Mouse (Mus musculus) thymus, postnatal 36 days (tissue): ENCODE measurements at regions not wholly inside any gene's neighbourhood (a gene's known extent, or its start where the extent isn't known, plus 50 kb on each side); places are given as distances from the start of the nearest gene placed in this dataset.

Experiments used
- DNase-seq, 2 experiments: peaks; one replicate each; pipeline ENCODE4 v3.0.0; 2022; ENCODE audit warnings: mixed read lengths in 2 of 2

DNA sequence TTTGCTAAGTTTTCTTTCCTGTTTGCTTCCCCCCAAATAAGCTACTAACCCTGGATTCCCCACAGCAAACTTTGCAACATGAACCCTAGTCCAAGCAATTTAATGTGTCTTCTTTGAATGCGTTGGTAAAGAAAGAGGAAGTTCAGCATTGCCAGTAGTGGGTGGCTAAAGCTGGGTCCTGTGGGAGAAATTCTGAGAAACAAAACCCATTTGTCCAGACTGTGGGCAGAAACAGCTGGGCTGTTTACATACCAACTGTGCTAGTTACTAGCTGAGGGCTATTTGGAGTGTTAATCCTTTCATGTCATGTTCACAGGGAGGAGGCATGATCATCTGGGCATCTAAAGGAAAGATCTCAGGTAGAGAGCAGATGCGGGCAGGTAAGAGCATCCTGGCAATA lies 51.8 kb upstream of the 1190002N15Rik start:
- no peak for DNase-seq

DNA sequence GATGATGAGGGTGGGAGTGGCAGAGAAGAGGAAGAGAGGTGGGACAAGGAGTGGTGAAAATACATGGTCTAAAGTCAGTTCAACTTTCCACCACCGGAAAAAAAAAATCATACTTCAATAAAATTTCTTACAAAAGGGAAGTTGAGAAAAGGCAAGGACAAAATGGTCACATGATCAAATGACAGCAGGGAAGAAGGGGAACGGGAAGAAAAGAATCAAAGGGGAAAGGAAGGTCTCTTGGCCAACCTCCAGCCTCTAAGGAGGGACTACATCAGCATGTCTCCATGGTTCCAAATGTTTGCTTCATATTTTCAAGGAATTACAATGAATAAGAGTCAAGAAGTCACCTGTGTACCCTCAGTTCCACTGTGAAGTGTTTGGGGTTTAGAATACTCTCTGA lies 64.7 kb upstream of the Slc9a9 start:
- no peak for DNase-seq

DNA sequence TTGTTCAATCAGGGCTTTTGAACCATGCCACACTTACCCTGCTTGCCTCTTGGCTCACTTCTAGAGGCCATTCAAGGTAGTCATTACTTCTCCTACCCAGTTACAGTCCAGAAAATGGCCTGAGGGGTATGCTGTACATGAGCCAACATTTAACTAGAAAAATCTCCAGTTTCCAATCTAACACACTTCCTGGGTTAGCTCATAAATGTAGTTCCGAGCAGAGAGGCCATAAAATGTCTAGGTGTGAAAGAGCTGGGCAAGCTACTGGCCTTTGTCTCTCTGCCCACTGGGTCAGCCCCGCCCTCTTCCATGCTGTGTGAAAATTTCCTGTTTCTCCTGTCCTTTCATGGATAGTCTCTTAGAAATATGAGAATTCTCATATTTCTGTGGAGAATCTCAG lies 63.3 kb upstream of the Slc9a9 start:
- no peak for DNase-seq

GRCm38 (mm10) chr9:94607011-94607749 lies 62.5 kb upstream of the Slc9a9 start:
- DNase-seq = no peak

- no peak for DNase-seq
These were observed 62.0 kb upstream of the Slc9a9 start for GRCm38 (mm10) chr9:94607750-94608106.

GRCm38 (mm10) chr9:94610101-94610500 lies 59.6 kb upstream of the Slc9a9 start:
- no peak for DNase-seq

DNA sequence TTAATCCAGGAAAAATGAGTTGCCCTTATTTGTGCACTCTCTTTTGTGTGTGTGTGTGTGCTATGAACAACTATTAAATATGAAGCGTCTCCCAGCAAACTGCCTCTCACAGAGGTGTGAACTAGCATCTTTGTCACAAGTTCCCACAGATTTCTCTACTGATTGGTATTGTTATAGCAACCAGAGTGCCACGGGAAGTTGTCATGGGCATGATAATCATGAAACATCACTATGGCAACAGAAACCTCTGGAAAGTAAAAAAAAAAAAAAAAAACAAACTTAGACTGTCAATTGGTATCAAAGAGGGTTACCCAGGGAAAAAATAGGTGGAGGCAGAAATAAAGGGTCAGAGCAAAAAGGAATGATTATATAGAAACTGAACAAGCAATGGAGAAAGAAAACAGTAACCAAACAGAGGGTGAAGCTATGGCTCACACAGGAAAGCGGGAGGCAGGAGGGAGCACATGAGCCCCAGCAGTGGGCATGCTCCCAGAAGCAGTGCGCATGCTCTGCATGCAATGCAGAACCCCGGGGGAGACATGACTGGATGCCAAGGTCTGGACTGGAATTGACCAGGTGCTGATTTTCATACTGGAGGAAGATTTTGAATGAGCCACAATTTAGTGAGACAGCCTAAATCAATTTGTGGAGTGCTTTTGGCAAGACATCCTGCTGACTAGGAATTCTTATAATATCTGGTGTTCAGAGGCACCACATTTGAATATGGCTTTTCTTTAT lies 58.9 kb upstream of the Slc9a9 start:
- DNase-seq = no peak

DNA sequence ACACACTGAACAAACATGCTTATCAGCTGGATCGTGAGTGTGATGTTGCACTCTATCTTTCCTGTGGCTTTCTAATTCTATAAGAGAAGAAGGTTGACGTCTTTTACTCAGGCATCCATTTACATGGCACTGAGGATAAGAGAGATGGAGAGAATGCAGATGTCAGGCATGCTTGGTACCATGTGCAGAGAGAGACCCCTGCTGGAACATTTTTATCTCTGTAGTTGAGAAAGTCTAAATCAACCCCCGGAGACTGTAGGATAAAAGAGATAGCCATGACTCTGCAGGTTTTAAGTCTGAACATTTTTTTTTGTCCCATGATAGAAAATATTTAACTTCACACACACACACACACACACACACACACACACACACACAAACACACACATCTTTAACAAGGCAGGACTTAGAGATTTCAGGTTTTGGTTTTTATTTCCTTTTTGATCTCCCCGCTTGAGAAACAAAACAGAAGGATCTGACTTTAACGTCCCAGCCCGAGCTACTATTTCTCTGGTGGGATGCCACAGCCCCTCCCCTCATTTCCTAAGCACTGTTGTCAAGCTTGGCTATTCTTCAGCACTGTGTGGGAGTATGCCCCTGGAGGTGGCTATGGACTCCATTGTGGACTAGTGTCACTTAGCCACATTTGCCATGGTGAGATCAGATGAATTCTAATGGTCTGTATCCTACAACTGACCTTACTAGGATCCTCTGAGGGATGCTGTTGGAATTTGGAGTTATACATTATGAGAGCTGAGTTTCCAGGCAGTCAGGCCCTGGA lies 55.6 kb upstream of the Slc9a9 start:
- peak; percentile 25 to 27 for DNase-seq

GRCm38 (mm10) chr9:94615205-94615604 lies 54.5 kb upstream of the Slc9a9 start:
- DNase-seq = no peak

DNA sequence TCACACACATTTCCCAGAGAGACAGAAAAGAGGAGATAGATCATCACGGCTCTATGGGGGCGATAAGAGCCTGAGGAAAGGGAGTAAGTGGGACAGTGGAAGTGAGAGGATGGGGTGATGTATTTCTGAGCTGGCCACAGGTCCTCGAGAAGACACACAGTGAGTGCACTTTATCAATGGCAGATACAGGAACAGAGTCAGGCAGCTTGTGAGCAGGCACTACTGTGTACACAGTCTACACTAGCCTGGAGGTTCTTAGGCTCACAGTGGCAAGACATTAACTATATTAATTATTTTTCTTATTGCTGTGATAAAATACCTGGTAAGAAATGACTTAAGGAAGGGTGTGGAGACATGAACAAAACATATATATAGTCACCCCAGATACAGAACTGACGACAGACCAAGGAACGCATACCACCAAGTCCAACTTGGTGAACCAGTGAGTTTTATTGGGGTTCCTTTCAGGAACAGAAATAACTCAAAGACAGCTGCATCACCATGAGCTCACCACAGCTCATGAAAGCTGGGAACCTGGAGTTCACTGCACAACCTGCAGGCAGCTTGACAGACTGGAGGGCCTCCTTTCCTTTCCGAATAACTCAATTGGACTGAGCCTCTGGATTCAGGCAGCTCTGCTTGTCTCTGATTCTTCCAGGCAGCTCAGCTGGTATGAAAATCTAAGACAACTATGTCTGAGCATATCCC lies 51.5 kb upstream of the Slc9a9 start:
- no peak for DNase-seq
